Comparison of ENCODE assay signal across 8 mouse cellular contexts in genomic region chr3:95282865-95283588, GRCm38 (mm10). TPM values are rescaled to one million over a fixed set of nuclear protein-coding genes. Genes with fewer than 3 reads are reported as not detected.
DNase-seq lines count a peak whose midpoint lies in the region; ATAC-seq and TF ChIP-seq lines count a peak whose summit lies in the region.

No protein-coding gene starts in this region.

- peak; percentile 69 for ATAC-seq in forebrain, embryonic 12.5 days (ENCODE audit: low FRiP score)
- ATAC-seq in lung, embryonic 15.5 days (ENCODE audit: borderline replicate concordance, extremely low read depth, low FRiP score, low TSS enrichment) = peak; percentile 77

- peaks cover 28% of the 10 kb centered on the region for H3K36me3 ChIP-seq in E14TG2a.4 (ENCODE audit: insufficient read depth, low read length)
- peaks cover 8% of the 10 kb centered on the region for H3K36me3 ChIP-seq in forebrain, embryonic 12.5 days (replicated peaks)
- peaks cover 5% of the 10 kb centered on the region; the same call in 1 of the 2 replicates for H3K36me3 ChIP-seq in lung, embryonic 15.5 days
- H3K36me3 ChIP-seq in thymus, adult 2 months (ENCODE audit: control insufficient read depth, insufficient read depth, low read length) = peaks cover 1% of the 10 kb centered on the region; the same call in 1 of the 2 replicates

- DNase-seq in c-Kit-positive CD71-positive TER-119-positive erythroid progenitor cells, embryonic 14.5 days (ENCODE audit: low spot score) = peak; percentile 78
- DNase-seq in heart, postnatal 10 days = peak; percentile 89 to 92
- peak; percentile 57 for DNase-seq in large intestine, adult 2 months (ENCODE audit: low read depth, low spot score)
- DNase-seq in ovary, adult 18-20 months (ENCODE audit: low spot score) = peak; percentile 74
- DNase-seq in thymus, adult 2 months = peak; percentile 56

- H3K9me3 ChIP-seq in E14TG2a.4 (ENCODE audit: low read length) = no peaks in the 10 kb centered on the region
- no peaks in the 10 kb centered on the region for H3K9me3 ChIP-seq in forebrain, embryonic 12.5 days
- no peaks in the 10 kb centered on the region for H3K9me3 ChIP-seq in lung, embryonic 15.5 days

- TF ChIP-seq POLR2A in thymus, adult 2 months (IDR thresholded peaks at IDR 0.05; ENCODE audit: control insufficient read depth, extremely low read depth, insufficient read depth, low read length, poor library complexity) = peak; percentile 42; the same call in 1 of the 2 replicates

- WGBS in forebrain, embryonic 12.5 days = under 1% methylated on average over 48 of the region's 51 CpGs
- 0% methylated on average over 51 of the region's 51 CpGs for WGBS in large intestine, adult 2 months
- WGBS in lung, embryonic 15.5 days = 0% methylated on average over 51 of the region's 51 CpGs
- WGBS in thymus, adult 2 months = under 1% methylated on average over 51 of the region's 51 CpGs

- peaks cover 77% of the 10 kb centered on the region for H3K4me1 ChIP-seq in E14TG2a.4 (replicated peaks; ENCODE audit: low read depth, low read length)
- peaks cover 19% of the 10 kb centered on the region for H3K4me1 ChIP-seq in forebrain, embryonic 12.5 days
- peaks cover 19% of the 10 kb centered on the region for H3K4me1 ChIP-seq in lung, embryonic 15.5 days
- H3K4me1 ChIP-seq in thymus, adult 2 months (replicated peaks; ENCODE audit: control insufficient read depth, insufficient read depth, low read length) = peaks cover 16% of the 10 kb centered on the region

- H3K4me3 ChIP-seq in E14TG2a.4 (replicated peaks; ENCODE audit: low read length) = peak overlapping the region; percentile 95
- H3K4me3 ChIP-seq in forebrain, embryonic 12.5 days (replicated peaks) = peak overlapping the region; percentile 70
- H3K4me3 ChIP-seq in lung, embryonic 15.5 days = peak overlapping the region; percentile 70
- peak overlapping the region; percentile 77 for H3K4me3 ChIP-seq in thymus, adult 2 months (ENCODE audit: control insufficient read depth, insufficient read depth, low read length)

- peak overlapping the region; percentile 74 for H3K4me2 ChIP-seq in forebrain, embryonic 12.5 days
- peak overlapping the region; percentile 72 for H3K4me2 ChIP-seq in lung, embryonic 15.5 days

- peak overlapping the region; percentile 95 for H3K27ac ChIP-seq in forebrain, embryonic 12.5 days
- peak overlapping the region; percentile 98 for H3K27ac ChIP-seq in lung, embryonic 15.5 days
- peak overlapping the region; percentile 93 for H3K27ac ChIP-seq in thymus, adult 2 months (ENCODE audit: control insufficient read depth, insufficient read depth, low read length)

- no peak for TF ChIP-seq CTCF in E14TG2a.4 (conservative IDR thresholded peaks at IDR 0.05; ENCODE audit: low read length)
- TF ChIP-seq CTCF in thymus, adult 2 months (IDR thresholded peaks at IDR 0.05; ENCODE audit: borderline replicate concordance, control insufficient read depth, extremely low read depth, insufficient read depth, low read length, poor library complexity) = peak; percentile 20; the same call in 1 of the 2 replicates

- no peaks in the 10 kb centered on the region for H3K27me3 ChIP-seq in E14TG2a.4 (ENCODE audit: insufficient read depth, low read length)
- no peaks in the 10 kb centered on the region for H3K27me3 ChIP-seq in forebrain, embryonic 12.5 days
- H3K27me3 ChIP-seq in lung, embryonic 15.5 days = no peaks in the 10 kb centered on the region
- no peaks in the 10 kb centered on the region for H3K27me3 ChIP-seq in thymus, adult 2 months (ENCODE audit: control insufficient read depth, insufficient read depth, low read length)

- H3K9ac ChIP-seq in forebrain, embryonic 12.5 days = peak overlapping the region; percentile 76
- H3K9ac ChIP-seq in lung, embryonic 15.5 days = peak overlapping the region; percentile 76

- intact Hi-C loops in heart, postnatal 10 days (cut with DNase I) = loop anchor here (2.0 kb wide), 1 partner anchor 32 kb away; the partner anchor contains the start of gene Cers2

RNA-seq across cellular contexts. Expression of gene Prune1, which starts 1.2 kb away (rescaled TPM):
- polyA plus RNA-seq in forebrain, embryonic 12.5 days (2016; fragmentation: Nextera tagmentation; extraction: Ambion mirVana) = 30.0 and 30.9 TPM in 2 replicates
- total RNA-seq in heart, postnatal 10 days (2021) = 10 to 100 TPM; 28.8 to 35.2 TPM
- 15.7 and 18.8 TPM in 2 replicates for polyA plus RNA-seq in large intestine, adult 2 months (2012; rRNA removed)
- 21.0 and 23.9 TPM in 2 replicates for polyA plus RNA-seq in lung, embryonic 15.5 days (2015; fragmentation: Nextera tagmentation; extraction: Ambion mirVana)
- 17.2 and 18.5 TPM in 2 replicates for polyA plus RNA-seq in thymus, adult 2 months (2012; rRNA removed)

RNA-seq across cellular contexts. Expression of gene Mindy1, which starts 1.9 kb away (rescaled TPM):
- 37.4 and 39.8 TPM in 2 replicates for polyA plus RNA-seq in forebrain, embryonic 12.5 days (2016; fragmentation: Nextera tagmentation; extraction: Ambion mirVana)
- total RNA-seq in heart, postnatal 10 days (2021) = 10 to 100 TPM; 27.7 TPM
- 71.9 and 82.6 TPM in 2 replicates for polyA plus RNA-seq in large intestine, adult 2 months (2012; rRNA removed)
- polyA plus RNA-seq in lung, embryonic 15.5 days (2015; fragmentation: Nextera tagmentation; extraction: Ambion mirVana) = 38.1 and 41.6 TPM in 2 replicates
- 50.3 and 50.4 TPM in 2 replicates for polyA plus RNA-seq in thymus, adult 2 months (2012; rRNA removed)

RNA-seq across cellular contexts. Expression of gene Anxa9, which starts 23.9 kb away (rescaled TPM):
- polyA plus RNA-seq in forebrain, embryonic 12.5 days (2016; fragmentation: Nextera tagmentation; extraction: Ambion mirVana) = 1.1 and 1.4 TPM in 2 replicates
- total RNA-seq in heart, postnatal 10 days (2021) = under 1 TPM; 0.37 to 0.38 TPM
- 0.84 and 1.1 TPM in 2 replicates for polyA plus RNA-seq in large intestine, adult 2 months (2012; rRNA removed)
- 1.6 and 2.3 TPM in 2 replicates for polyA plus RNA-seq in lung, embryonic 15.5 days (2015; fragmentation: Nextera tagmentation; extraction: Ambion mirVana)
- polyA plus RNA-seq in thymus, adult 2 months (2012; rRNA removed) = 1.4 and 1.5 TPM in 2 replicates

RNA-seq across cellular contexts. Expression of gene Cers2, which starts 31.6 kb away (rescaled TPM):
- 109 and 111 TPM in 2 replicates for polyA plus RNA-seq in forebrain, embryonic 12.5 days (2016; fragmentation: Nextera tagmentation; extraction: Ambion mirVana)
- 10 to 100 TPM; 58.4 to 65.6 TPM for total RNA-seq in heart, postnatal 10 days (2021)
- 76.3 and 101 TPM in 2 replicates for polyA plus RNA-seq in large intestine, adult 2 months (2012; rRNA removed)
- 201 and 203 TPM in 2 replicates for polyA plus RNA-seq in lung, embryonic 15.5 days (2015; fragmentation: Nextera tagmentation; extraction: Ambion mirVana)
- polyA plus RNA-seq in thymus, adult 2 months (2012; rRNA removed) = 129 and 140 TPM in 2 replicates

RNA-seq across cellular contexts. Expression of gene Bnipl, which starts 32.0 kb away (rescaled TPM):
- polyA plus RNA-seq in forebrain, embryonic 12.5 days (2016; fragmentation: Nextera tagmentation; extraction: Ambion mirVana) = 0.42 and 0.63 TPM in 2 replicates
- total RNA-seq in heart, postnatal 10 days (2021) = not detected
- 0.24 and 0.36 TPM in 2 replicates for polyA plus RNA-seq in large intestine, adult 2 months (2012; rRNA removed)
- 4.0 and 4.1 TPM in 2 replicates for polyA plus RNA-seq in lung, embryonic 15.5 days (2015; fragmentation: Nextera tagmentation; extraction: Ambion mirVana)
- polyA plus RNA-seq in thymus, adult 2 months (2012; rRNA removed) = 1.3 and 1.6 TPM in 2 replicates

Comparison
In these comparisons a context has a peak if more than half of its experiments do, and no peak if none do; other contexts are left out.
1. Peak in every context shown above with its lines: DNase-seq, ATAC-seq, H3K4me3 ChIP-seq and H3K27ac ChIP-seq.